ENCODE assay signal across 11 mouse cellular contexts in genomic region chr9:72758705-72759131, GRCm38 (mm10). TPM values are rescaled to one million over a fixed set of nuclear protein-coding genes. Genes with fewer than 3 reads are reported as not detected.
DNase-seq lines count a peak whose midpoint lies in the region; ATAC-seq and TF ChIP-seq lines count a peak whose summit lies in the region.
"Had no signal": no experiment of that assay in that cellular context is flagged by ENCODE, and none has a peak within 500 bp of the region (broad histone marks: within the 10 kb centered on the region; RNA-seq: fewer than 3 reads in every experiment).

No protein-coding gene starts in this region.

- 14% methylated on average over 8 of the region's 8 CpGs for WGBS in kidney, postnatal 0 days
- WGBS in kidney, adult 2 months, result 37% methylated on average over 8 of the region's 8 CpGs
- 12% methylated on average over 8 of the region's 8 CpGs for WGBS in limb, embryonic 14.5 days

- peak; percentile 43 for DNase-seq in adrenal gland, adult 2 months
- DNase-seq in adrenal gland, postnatal 25 days, result no peak
- peak; percentile 67 for DNase-seq in kidney, postnatal 0 days (ENCODE audit: low spot score)
- no peak for DNase-seq in kidney, adult 2 months
- DNase-seq in forelimb bud, embryonic 11.5 days (ENCODE audit: low read depth, low spot score), result peak; percentile 75
- no peak for DNase-seq in limb, embryonic 14.5 days (ENCODE audit: low spot score)
- no peak for DNase-seq in B cell, adult 2 months
- DNase-seq in cerebellum, postnatal 25 days, result no peak
- DNase-seq: cerebellum, postnatal 36 days had no signal

- TF ChIP-seq CTCF in kidney, postnatal 0 days (IDR thresholded peaks at IDR 0.05; ENCODE audit: low read depth), result no peak
- TF ChIP-seq CTCF in kidney, adult 2 months (conservative IDR thresholded peaks at IDR 0.05; ENCODE audit: insufficient read depth, insufficient read length, low read depth, low read length), result no peak

- H3K9ac ChIP-seq in kidney, postnatal 0 days (ENCODE audit: low read depth, low read length), result no peak overlapping the region
- H3K9ac ChIP-seq in limb, embryonic 14.5 days (ENCODE audit: low read depth, low read length, severe bottlenecking), result no peak overlapping the region

- H3K27me3 ChIP-seq in kidney, postnatal 0 days (ENCODE audit: insufficient read depth, low read length), result no peaks in the 10 kb centered on the region
- no peaks in the 10 kb centered on the region for H3K27me3 ChIP-seq in kidney, adult 2 months (replicated peaks; ENCODE audit: control insufficient read depth, insufficient read depth, low read length)
- H3K27me3 ChIP-seq in limb, embryonic 14.5 days (ENCODE audit: control insufficient read depth, insufficient read depth, low read length), result no peaks in the 10 kb centered on the region

- H3K27ac ChIP-seq in kidney, postnatal 0 days, result no peak overlapping the region
- H3K27ac ChIP-seq in kidney, adult 2 months (ENCODE audit: insufficient read depth, low read depth, low read length), result no peak overlapping the region
- no peak overlapping the region for H3K27ac ChIP-seq in limb, embryonic 14.5 days (replicated peaks; ENCODE audit: low read depth, low read length)
- H3K27ac ChIP-seq: forebrain, embryonic 10.5 days had no signal

- H3K4me1 ChIP-seq in kidney, postnatal 0 days (replicated peaks; ENCODE audit: insufficient read depth, low read length), result no peaks in the 10 kb centered on the region
- no peaks in the 10 kb centered on the region for H3K4me1 ChIP-seq in kidney, adult 2 months (ENCODE audit: control insufficient read depth, insufficient read depth, low read length)
- H3K4me1 ChIP-seq in limb, embryonic 14.5 days (ENCODE audit: control insufficient read depth, insufficient read depth, low read length), result peaks cover 15% of the 10 kb centered on the region

- no peaks in the 10 kb centered on the region for H3K9me3 ChIP-seq in kidney, postnatal 0 days (replicated peaks; ENCODE audit: low read length)
- no peaks in the 10 kb centered on the region for H3K9me3 ChIP-seq in limb, embryonic 14.5 days (ENCODE audit: control insufficient read depth, low read length)
- H3K9me3 ChIP-seq: forebrain, embryonic 10.5 days had no signal

- ATAC-seq in kidney, postnatal 0 days (replicated peaks; ENCODE audit: low FRiP score, low read depth), result 0 out of 2 replicates have a peak, but pooled peaks have one; percentile 17
- ATAC-seq in limb, embryonic 14.5 days (ENCODE audit: low FRiP score, low read depth), result peak; percentile 23; the same call in 1 of the 2 replicates
- ATAC-seq: inflammation-experienced regulatory T-cells, adult 6 months had no signal

- H3K4me3 ChIP-seq in kidney, postnatal 0 days (replicated peaks; ENCODE audit: low read depth, low read length), result no peak overlapping the region
- no peak overlapping the region for H3K4me3 ChIP-seq in kidney, adult 2 months (ENCODE audit: insufficient read depth, low read depth, low read length)
- H3K4me3 ChIP-seq in limb, embryonic 14.5 days (replicated peaks; ENCODE audit: low read length), result no peak overlapping the region
- H3K4me3 ChIP-seq: forebrain, embryonic 10.5 days had no signal

- H3K4me2 ChIP-seq in kidney, postnatal 0 days (ENCODE audit: low read length), result no peak overlapping the region; the same call in 1 of the 2 replicates
- no peak overlapping the region for H3K4me2 ChIP-seq in limb, embryonic 14.5 days (replicated peaks; ENCODE audit: low read depth, low read length, severe bottlenecking)

- no peak for TF ChIP-seq POLR2A in kidney, adult 2 months (IDR thresholded peaks at IDR 0.05; ENCODE audit: low read depth, low read length)
- no peak for TF ChIP-seq POLR2A in limb, embryonic 14.5 days (IDR thresholded peaks at IDR 0.05; ENCODE audit: borderline replicate concordance, extremely low read depth, insufficient read depth, insufficient read length)

- H3K36me3 ChIP-seq in kidney, postnatal 0 days (ENCODE audit: insufficient read depth, low read length), result no peaks in the 10 kb centered on the region
- no peaks in the 10 kb centered on the region for H3K36me3 ChIP-seq in kidney, adult 2 months (ENCODE audit: control insufficient read depth, insufficient read depth, low read length)
- H3K36me3 ChIP-seq in limb, embryonic 14.5 days (ENCODE audit: control insufficient read depth, insufficient read depth, low read length), result no peaks in the 10 kb centered on the region
- H3K36me3 ChIP-seq: forebrain, embryonic 10.5 days had no signal

RNA-seq across cellular contexts. Expression of gene Prtg, which starts 48.0 kb away (rescaled TPM):
- under 1 TPM; 0.17 to 0.21 TPM for total RNA-seq in adrenal gland, adult 2 months (2021)
- 0.04 and 0.07 TPM in 2 replicates for polyA plus RNA-seq in adrenal gland, adult 2 months (2012; rRNA removed)
- total RNA-seq in adrenal gland, postnatal 25 days (2021), result 0.43 and 0.58 TPM in 2 replicates
- polyA plus RNA-seq in kidney, postnatal 0 days (2015; fragmentation: Nextera tagmentation; extraction: Ambion mirVana), result 1.2 TPM in 2 replicates
- polyA plus RNA-seq in kidney, adult 2 months (2012; rRNA removed), result 0.06 and 0.15 TPM in 2 replicates
- 0.57 and 0.60 TPM in 2 replicates for polyA plus RNA-seq in limb, embryonic 14.5 days (2012; rRNA removed)
- polyA plus RNA-seq in limb, embryonic 14.5 days (2014; fragmentation: Nextera tagmentation; extraction: Ambion mirVana), result 0.46 and 0.87 TPM in 2 replicates

Comparison
In these comparisons a context has a peak if more than half of its experiments do, and no peak if none do; other contexts are left out.
1. DNase-seq: peak in adrenal gland, adult 2 months (single experiment), kidney, postnatal 0 days (single experiment) and forelimb bud, embryonic 11.5 days (single experiment); none in adrenal gland, postnatal 25 days (single experiment), kidney, adult 2 months (single experiment), limb, embryonic 14.5 days (single experiment), B cell, adult 2 months (0 of 2) and cerebellum, postnatal 25 days (0 of 2).